Mouse (Mus musculus): ENCODE measurements around the gene Cab39l. TPM values are rescaled to one million over a fixed set of nuclear protein-coding genes. Genes with fewer than 3 reads are reported as not detected.

Cab39l gene
- polyA plus RNA-seq, 1 experiment from 2014 or later, result 21.8 TPM

DNA sequence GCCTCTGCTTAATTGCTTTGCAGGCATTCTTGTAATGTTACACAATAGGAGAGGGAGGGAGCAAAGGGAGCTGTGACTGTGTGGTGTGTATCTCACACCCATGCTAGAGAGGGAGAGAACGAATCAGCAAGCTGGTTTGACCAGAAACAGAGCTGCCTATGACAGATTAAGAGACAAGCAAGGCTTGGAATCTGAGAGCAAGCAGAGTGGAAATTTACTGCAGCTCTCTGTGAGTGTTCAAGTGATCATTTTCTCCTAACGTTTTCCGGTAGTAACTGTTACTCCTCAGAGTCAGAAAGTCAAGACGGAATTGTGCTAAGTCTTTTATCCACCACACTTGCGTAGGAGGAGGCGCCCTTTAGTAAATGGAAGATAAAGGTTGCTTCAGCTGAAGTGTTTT, 37.9 kb downstream of the Cab39l start:
- H3K36me3 ChIP-seq (ENCODE audit: control insufficient read depth, insufficient read depth), result no peaks in the 10 kb centered on the region
- no peak overlapping the region for H3K4me2 ChIP-seq (ENCODE audit: low read depth, low read length)
- no peak overlapping the region for H3K4me3 ChIP-seq (ENCODE audit: low read depth, low read length)
- 69% methylated on average over 6 of the region's 6 CpGs for WGBS (ENCODE audit: insufficient replicate concordance)
- no peak for ATAC-seq (ENCODE audit: low read depth)
- H3K27me3 ChIP-seq (ENCODE audit: control insufficient read depth, insufficient read depth, low read depth, low read length), result no peaks in the 10 kb centered on the region
- no peaks in the 10 kb centered on the region for H3K4me1 ChIP-seq (ENCODE audit: control insufficient read depth, low read depth, low read length)
- H3K9ac ChIP-seq (ENCODE audit: low read depth, low read length), result no peak overlapping the region
- no peak overlapping the region for H3K27ac ChIP-seq (ENCODE audit: low read length)
- no peaks in the 10 kb centered on the region for H3K9me3 ChIP-seq (replicated peaks; ENCODE audit: control insufficient read depth, low read length)

DNA sequence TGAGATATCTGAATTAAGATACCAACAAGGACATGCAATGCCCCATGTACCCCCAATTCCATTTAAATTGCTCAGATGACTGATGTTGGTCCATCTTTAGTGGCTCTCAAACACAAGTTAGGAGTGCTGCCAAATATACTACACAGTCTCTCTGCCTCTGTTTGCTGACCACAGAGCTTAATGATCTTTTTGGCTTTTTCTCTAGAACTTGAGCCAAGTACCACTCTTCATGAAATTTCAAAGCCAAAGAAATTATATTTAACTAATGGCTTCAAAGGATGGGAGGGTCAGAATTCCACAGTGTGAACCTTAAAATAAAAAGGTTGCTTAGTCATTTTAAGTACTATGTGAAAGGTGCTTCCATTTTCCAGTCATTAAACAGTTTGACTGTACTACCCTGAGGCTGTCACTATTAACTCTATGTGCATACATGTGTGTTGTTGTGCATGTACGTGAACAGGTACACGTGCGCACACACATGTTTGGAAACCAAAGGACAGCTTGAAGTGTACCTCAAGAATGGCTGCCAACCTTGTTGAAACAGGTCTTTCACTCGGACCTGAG, 44.6 kb downstream of the Cab39l start:
- H3K4me3 ChIP-seq (ENCODE audit: low read depth, low read length), result no peak overlapping the region
- 70% methylated on average over 4 of the region's 4 CpGs for WGBS (ENCODE audit: insufficient replicate concordance)
- H3K4me2 ChIP-seq (ENCODE audit: low read depth, low read length), result no peak overlapping the region
- H3K9ac ChIP-seq (ENCODE audit: low read depth, low read length), result no peak overlapping the region
- H3K27me3 ChIP-seq (ENCODE audit: control insufficient read depth, insufficient read depth, low read depth, low read length), result no peaks in the 10 kb centered on the region
- no peak overlapping the region for H3K27ac ChIP-seq (ENCODE audit: low read length)
- H3K9me3 ChIP-seq (replicated peaks; ENCODE audit: control insufficient read depth, low read length), result no peaks in the 10 kb centered on the region
- no peaks in the 10 kb centered on the region for H3K4me1 ChIP-seq (ENCODE audit: control insufficient read depth, low read depth, low read length)
- no peaks in the 10 kb centered on the region for H3K36me3 ChIP-seq (ENCODE audit: control insufficient read depth, insufficient read depth)
- no peak for ATAC-seq (ENCODE audit: low read depth)

GRCm38 (mm10) chr14:59492376-59492775, 51.6 kb downstream of the Cab39l start:
- no peak overlapping the region for H3K4me3 ChIP-seq (ENCODE audit: low read depth, low read length)

GRCm38 (mm10) chr14:59497928-59498327, 57.2 kb downstream of the Cab39l start:
- Histone ChIP-seq H3K27me3 (ENCODE audit: control insufficient read depth, insufficient read depth, low read depth, low read length) (no peaks in the 10 kb centered on the region), H3K9me3 (replicated peaks; ENCODE audit: control insufficient read depth, low read length) (no peaks in the 10 kb centered on the region), H3K4me2 (ENCODE audit: low read depth, low read length) (no peak overlapping the region), H3K36me3 (ENCODE audit: control insufficient read depth, insufficient read depth) (no peaks in the 10 kb centered on the region), H3K27ac (ENCODE audit: low read length) (no peak overlapping the region), H3K4me3 (ENCODE audit: low read depth, low read length) (no peak overlapping the region), H3K9ac (ENCODE audit: low read depth, low read length) (no peak overlapping the region), H3K4me1 (ENCODE audit: control insufficient read depth, low read depth, low read length) (no peaks in the 10 kb centered on the region)
- ATAC-seq (ENCODE audit: low read depth), result no peak
- WGBS (ENCODE audit: insufficient replicate concordance), result 83% methylated on average over 5 of the region's 5 CpGs

More at GRCm38 (mm10) chr14:59492376-59492775, 51.6 kb downstream of the Cab39l start:
- WGBS (ENCODE audit: insufficient replicate concordance), result 60% methylated on average over 4 of the region's 4 CpGs
- no peaks in the 10 kb centered on the region for H3K36me3 ChIP-seq (ENCODE audit: control insufficient read depth, insufficient read depth)
- no peaks in the 10 kb centered on the region for H3K9me3 ChIP-seq (replicated peaks; ENCODE audit: control insufficient read depth, low read length)
- H3K27ac ChIP-seq (ENCODE audit: low read length), result no peak overlapping the region
- H3K4me2 ChIP-seq (ENCODE audit: low read depth, low read length), result no peak overlapping the region
- ATAC-seq (ENCODE audit: low read depth), result no peak
- H3K4me1 ChIP-seq (ENCODE audit: control insufficient read depth, low read depth, low read length), result no peaks in the 10 kb centered on the region
- H3K27me3 ChIP-seq (ENCODE audit: control insufficient read depth, insufficient read depth, low read depth, low read length), result no peaks in the 10 kb centered on the region
- H3K9ac ChIP-seq (ENCODE audit: low read depth, low read length), result no peak overlapping the region

- H3K4me3 ChIP-seq (ENCODE audit: low read depth, low read length), result no peak overlapping the region
- H3K27ac ChIP-seq (ENCODE audit: low read length), result no peak overlapping the region
- H3K4me1 ChIP-seq (ENCODE audit: control insufficient read depth, low read depth, low read length), result no peaks in the 10 kb centered on the region
- no peak for ATAC-seq (ENCODE audit: low read depth)
- H3K9me3 ChIP-seq (replicated peaks; ENCODE audit: control insufficient read depth, low read length), result no peaks in the 10 kb centered on the region
- no peaks in the 10 kb centered on the region for H3K27me3 ChIP-seq (ENCODE audit: control insufficient read depth, insufficient read depth, low read depth, low read length)
- no peak overlapping the region for H3K4me2 ChIP-seq (ENCODE audit: low read depth, low read length)
- WGBS (ENCODE audit: insufficient replicate concordance), result 67% methylated on average over 8 of the region's 8 CpGs
- no peak overlapping the region for H3K9ac ChIP-seq (ENCODE audit: low read depth, low read length)
- no peaks in the 10 kb centered on the region for H3K36me3 ChIP-seq (ENCODE audit: control insufficient read depth, insufficient read depth)
These were observed 64.1 kb downstream of the Cab39l start for GRCm38 (mm10) chr14:59504831-59505230.

DNA sequence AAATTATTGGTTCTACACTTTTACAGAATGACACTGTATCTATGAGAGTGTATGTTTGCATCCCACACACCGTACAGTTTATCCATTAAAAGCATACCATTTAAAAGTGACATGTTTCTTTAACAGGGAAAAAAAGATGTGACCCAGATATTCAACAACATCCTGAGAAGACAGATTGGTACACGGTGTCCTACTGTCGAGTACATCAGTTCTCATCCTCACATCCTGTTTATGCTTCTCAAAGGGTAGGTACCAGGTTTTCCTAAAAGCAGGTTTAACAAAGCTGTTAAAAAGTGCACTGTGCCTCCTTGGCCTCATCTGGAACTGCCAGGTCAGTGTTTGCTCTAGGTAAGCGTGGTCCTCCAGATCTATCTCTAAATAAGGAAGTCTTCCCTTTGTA, 65.4 kb downstream of the Cab39l start:
- 70% methylated on average over 4 of the region's 4 CpGs for WGBS (ENCODE audit: insufficient replicate concordance)
- Histone ChIP-seq H3K4me1 (ENCODE audit: control insufficient read depth, low read depth, low read length) (no peaks in the 10 kb centered on the region), H3K27ac (ENCODE audit: low read length) (no peak overlapping the region), H3K9ac (ENCODE audit: low read depth, low read length) (no peak overlapping the region), H3K27me3 (ENCODE audit: control insufficient read depth, insufficient read depth, low read depth, low read length) (no peaks in the 10 kb centered on the region), H3K4me2 (ENCODE audit: low read depth, low read length) (no peak overlapping the region), H3K4me3 (ENCODE audit: low read depth, low read length) (no peak overlapping the region), H3K36me3 (ENCODE audit: control insufficient read depth, insufficient read depth) (no peaks in the 10 kb centered on the region), H3K9me3 (replicated peaks; ENCODE audit: control insufficient read depth, low read length) (no peaks in the 10 kb centered on the region)
- ATAC-seq (ENCODE audit: low read depth), result no peak

DNA sequence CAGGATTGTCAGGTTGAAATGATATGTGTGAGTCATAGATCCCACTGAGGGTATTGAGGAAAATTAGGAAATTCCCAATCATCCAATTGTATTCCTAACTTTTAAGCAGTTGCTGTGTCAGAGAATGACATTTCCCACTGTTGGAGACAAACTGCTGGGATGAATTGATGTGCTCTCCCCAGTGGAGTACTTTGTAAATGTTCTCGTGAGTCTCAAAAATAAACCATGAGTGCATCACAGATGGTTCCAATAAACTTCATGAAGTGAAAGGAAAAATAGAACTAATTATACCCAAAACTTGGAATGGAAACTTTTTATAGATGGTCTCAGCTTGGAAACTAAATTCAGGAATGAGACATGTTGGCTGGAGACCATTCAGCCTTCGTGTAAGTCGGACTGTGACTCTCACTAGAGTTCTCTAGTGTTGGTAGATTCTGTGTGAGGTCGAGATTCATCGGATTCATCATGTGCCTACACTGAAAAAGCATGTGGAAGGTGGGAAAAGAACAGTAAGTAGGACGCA, 73.2 kb downstream of the Cab39l start:
- ATAC-seq (ENCODE audit: low read depth), result no peak

DNA sequence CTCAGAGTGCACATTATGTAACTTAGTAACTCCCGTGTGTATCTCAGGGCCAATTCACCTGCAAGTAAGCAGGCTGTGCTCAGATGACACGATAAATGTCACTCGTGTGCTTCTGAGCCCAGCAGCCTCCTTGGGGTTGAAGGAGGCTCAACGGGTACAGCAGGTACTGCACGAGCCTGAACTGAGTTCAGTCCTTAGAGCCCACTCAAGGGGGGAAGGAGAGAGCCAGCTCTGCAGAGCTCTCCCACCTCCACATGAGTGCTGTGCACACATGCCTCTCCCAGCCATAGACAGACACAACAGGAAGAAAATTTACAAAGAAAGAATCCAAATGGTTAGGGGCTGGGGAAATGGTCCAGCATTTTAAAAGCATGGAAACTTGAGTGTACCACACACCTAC, 85.1 kb downstream of the Cab39l start:
- whole genome bisulfite sequencing (ENCODE audit: insufficient replicate concordance), result 50% methylated on average over 5 of the region's 5 CpGs

More for the DNA sequence above, 73.2 kb downstream of the Cab39l start:
- H3K9ac ChIP-seq (ENCODE audit: low read depth, low read length), result no peak overlapping the region
- no peaks in the 10 kb centered on the region for H3K36me3 ChIP-seq (ENCODE audit: control insufficient read depth, insufficient read depth)
- H3K4me3 ChIP-seq (ENCODE audit: low read depth, low read length), result no peak overlapping the region
- no peak overlapping the region for H3K27ac ChIP-seq (ENCODE audit: low read length)
- H3K9me3 ChIP-seq (replicated peaks; ENCODE audit: control insufficient read depth, low read length), result no peaks in the 10 kb centered on the region
- H3K4me2 ChIP-seq (ENCODE audit: low read depth, low read length), result no peak overlapping the region
- 76% methylated on average over 6 of the region's 6 CpGs for WGBS (ENCODE audit: insufficient replicate concordance)
- H3K4me1 ChIP-seq (ENCODE audit: control insufficient read depth, low read depth, low read length), result no peaks in the 10 kb centered on the region
- H3K27me3 ChIP-seq (ENCODE audit: control insufficient read depth, insufficient read depth, low read depth, low read length), result no peaks in the 10 kb centered on the region

DNA sequence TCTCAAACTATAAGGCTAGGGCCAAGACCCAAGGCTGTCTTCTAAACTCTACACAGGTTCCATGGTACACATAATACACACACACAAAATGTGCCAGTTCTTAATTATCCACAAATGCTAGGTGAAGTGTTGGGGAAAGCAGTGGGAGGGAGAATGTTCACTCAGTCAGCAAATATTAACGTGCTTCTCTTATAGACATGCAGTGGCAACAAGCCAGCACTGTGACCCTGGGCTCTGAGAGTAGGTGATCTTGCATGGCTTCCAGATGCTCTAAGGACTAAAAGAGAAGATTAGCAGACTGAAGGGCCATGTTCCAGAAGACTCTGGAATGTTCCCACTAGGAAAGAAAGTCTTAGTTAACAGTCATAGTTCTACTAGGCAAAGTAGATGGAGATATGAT, 90.0 kb downstream of the Cab39l start:
- H3K9ac ChIP-seq (ENCODE audit: low read depth, low read length), result no peak overlapping the region
- no peaks in the 10 kb centered on the region for H3K9me3 ChIP-seq (replicated peaks; ENCODE audit: control insufficient read depth, low read length)
- H3K36me3 ChIP-seq (ENCODE audit: control insufficient read depth, insufficient read depth), result no peaks in the 10 kb centered on the region
- H3K4me1 ChIP-seq (ENCODE audit: control insufficient read depth, low read depth, low read length), result no peaks in the 10 kb centered on the region
- no peak overlapping the region for H3K4me2 ChIP-seq (ENCODE audit: low read depth, low read length)
- H3K27me3 ChIP-seq (ENCODE audit: control insufficient read depth, insufficient read depth, low read depth, low read length), result no peaks in the 10 kb centered on the region
- H3K27ac ChIP-seq (ENCODE audit: low read length), result no peak overlapping the region
- 79% methylated on average over 1 of the region's 1 CpGs for WGBS (ENCODE audit: insufficient replicate concordance)
- H3K4me3 ChIP-seq (ENCODE audit: low read depth, low read length), result no peak overlapping the region
- no peak for ATAC-seq (ENCODE audit: low read depth)

More for the DNA sequence above, 85.1 kb downstream of the Cab39l start:
- no peaks in the 10 kb centered on the region for H3K4me1 ChIP-seq (ENCODE audit: control insufficient read depth, low read depth, low read length)
- H3K36me3 ChIP-seq (ENCODE audit: control insufficient read depth, insufficient read depth), result no peaks in the 10 kb centered on the region
- H3K9ac ChIP-seq (ENCODE audit: low read depth, low read length), result no peak overlapping the region
- H3K27ac ChIP-seq (ENCODE audit: low read length), result no peak overlapping the region
- H3K4me3 ChIP-seq (ENCODE audit: low read depth, low read length), result no peak overlapping the region
- no peak overlapping the region for H3K4me2 ChIP-seq (ENCODE audit: low read depth, low read length)
- no peaks in the 10 kb centered on the region for H3K27me3 ChIP-seq (ENCODE audit: control insufficient read depth, insufficient read depth, low read depth, low read length)
- ATAC-seq (ENCODE audit: low read depth), result no peak
- no peaks in the 10 kb centered on the region for H3K9me3 ChIP-seq (replicated peaks; ENCODE audit: control insufficient read depth, low read length)

Measured in liver, embryonic 16.5 days (tissue).